Mouse (Mus musculus) lung, postnatal 25 days (tissue): ENCODE measurements around the gene D130052B06Rik.

Experiments
- DNase-seq: peaks from one replicate; pipeline ENCODE4 v3.0.0; 2022; ENCODE audit warnings: low spot score

Gene D130052B06Rik

GRCm38 (mm10) chr11:33663599-33663998 is 64.5 kb downstream of the D130052B06Rik start:
- no peak for DNase-seq

- no peak for DNase-seq
Measured at GRCm38 (mm10) chr11:33668376-33668775, 69.3 kb downstream of the D130052B06Rik start.

DNA sequence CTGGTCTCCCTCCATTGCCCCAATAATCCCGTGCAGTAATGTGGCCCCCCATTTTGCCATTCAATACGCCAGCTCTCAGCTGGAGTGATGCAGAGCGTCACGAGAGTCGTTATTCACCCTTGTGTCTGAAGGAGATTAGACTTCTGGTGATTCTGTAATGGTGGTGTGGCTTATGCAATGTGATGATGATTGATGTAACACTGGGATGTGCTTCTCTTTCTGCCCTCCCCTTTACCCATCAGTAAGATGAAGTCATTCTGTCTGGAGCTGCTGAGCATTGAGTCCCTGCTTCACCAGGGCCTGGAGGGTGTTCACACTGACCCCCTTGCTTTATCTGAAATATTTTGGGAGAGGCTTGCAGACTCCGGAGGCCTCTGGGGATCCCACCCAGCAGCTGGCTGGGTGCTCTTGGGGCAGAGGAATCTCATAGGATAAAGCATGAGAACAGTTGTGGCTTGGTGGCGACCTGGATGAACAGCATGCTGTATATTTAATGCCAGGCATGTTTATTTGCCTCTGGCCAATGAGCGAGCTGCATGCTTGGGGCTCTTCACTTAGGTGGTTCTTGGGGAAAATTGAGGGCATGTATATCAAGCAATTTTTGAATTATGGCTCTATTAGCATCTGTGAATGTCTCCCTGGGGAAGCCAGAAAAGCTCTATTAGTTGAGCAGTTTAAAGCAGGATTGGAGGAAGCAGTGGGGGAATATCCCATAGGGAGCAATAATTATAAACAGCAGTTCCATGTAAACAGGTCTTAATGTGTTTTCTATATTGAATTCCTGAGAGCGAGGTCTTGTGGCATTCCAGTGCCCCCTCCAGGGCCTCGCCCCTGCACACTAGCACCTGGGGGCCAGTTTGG is 71.2 kb downstream of the D130052B06Rik start:
- DNase-seq: no peak
